Mouse (Mus musculus) forebrain, embryonic 15.5 days (tissue): ENCODE data around the gene Mmp14. TPM values are rescaled to one million over a fixed set of nuclear protein-coding genes. Genes with fewer than 3 reads are reported as not detected.
A peak's percentile ranks its signal among the peaks of the same experiment; 100 is the strongest.

ENCODE experiments used
- ATAC-seq: fragments of 200-750 bp; cut with Nextera tagmentation; replicated peaks from 2 replicates; pipeline ENCODE4 v1.8.0; 2017; ENCODE audit warnings: mild to moderate bottlenecking, moderate TSS enrichment, moderate library complexity
- H3K27ac ChIP-seq: fragments of 300-500 bp; sonication (generic); replicated peaks from 2 replicates; pipeline ENCODE4 v1.5.1; 2015; ENCODE audit warnings: mild to moderate bottlenecking, inconsistent platforms
- H3K27me3 ChIP-seq: fragments of 300-500 bp; sonication (generic); 2 replicates; pipeline ENCODE4 v1.6.1; 2015; ENCODE audit warnings: inconsistent platforms
- H3K36me3 ChIP-seq: fragments of 300-500 bp; sonication (generic); 2 replicates; pipeline ENCODE4 v1.6.1; 2015; ENCODE audit warnings: mild to moderate bottlenecking, inconsistent platforms
- H3K4me1 ChIP-seq: fragments of 300-500 bp; sonication (generic); 2 replicates; pipeline ENCODE4 v1.6.1; 2015; ENCODE audit warnings: inconsistent platforms
- H3K4me2 ChIP-seq: fragments of 300-500 bp; sonication (generic); replicated peaks from 2 replicates; pipeline ENCODE4 v1.6.1; 2015; ENCODE audit warnings: mild to moderate bottlenecking, inconsistent platforms
- H3K4me3 ChIP-seq: fragments of 300-500 bp; sonication (generic); 2 replicates; pipeline ENCODE4 v1.5.1; 2015; ENCODE audit warnings: mild to moderate bottlenecking, inconsistent platforms
- H3K9ac ChIP-seq: fragments of 300-500 bp; sonication (generic); replicated peaks from 2 replicates; pipeline ENCODE4 v1.6.1; 2015; ENCODE audit warnings: mild to moderate bottlenecking, inconsistent platforms
- H3K9me3 ChIP-seq: fragments of 300-500 bp; sonication (generic); 2 replicates; pipeline ENCODE4 v1.6.1; 2016; ENCODE audit warnings: inconsistent platforms
- WGBS: fragments of 180-500 bp; shearing (Covaris S2); methylation state at CpG from one replicate; pipeline ENCODE4 v1.1.7; 2015; ENCODE audit warnings: mixed read lengths; 5-methylcytosine and 5-hydroxymethylcytosine counted together
- polyA plus RNA-seq: library from polyadenylated mRNA; unstranded; fragments of >200 nt; fragmentation: Nextera tagmentation; extraction: Ambion mirVana; gene quantifications from 2 replicates; pipeline ENCODE4 v1.2.1, GENCODE M21; 2015

Mmp14 gene
- polyA plus RNA-seq, 1 experiment from 2014 or later = 61.7 TPM

GRCm38 (mm10) chr14:54398528-54398916 is 32.9 kb upstream of the Mmp14 start:
- H3K4me3 ChIP-seq = no peak overlapping the region
- no peak overlapping the region for H3K9ac ChIP-seq
- WGBS = 79% methylated on average over 7 of the region's 7 CpGs
- no peak overlapping the region for H3K27ac ChIP-seq
- no peak for ATAC-seq
- H3K4me2 ChIP-seq = no peak overlapping the region
- no peaks in the 10 kb centered on the region for H3K9me3 ChIP-seq
- H3K27me3 ChIP-seq = no peaks in the 10 kb centered on the region
- no peaks in the 10 kb centered on the region for H3K36me3 ChIP-seq
- H3K4me1 ChIP-seq = no peaks in the 10 kb centered on the region

- ATAC-seq = no peak
- no peaks in the 10 kb centered on the region for H3K36me3 ChIP-seq
- 74% methylated on average over 8 of the region's 8 CpGs for WGBS
- no peaks in the 10 kb centered on the region for H3K27me3 ChIP-seq
- no peak overlapping the region for H3K27ac ChIP-seq
- H3K9me3 ChIP-seq = no peaks in the 10 kb centered on the region
- H3K4me1 ChIP-seq = no peaks in the 10 kb centered on the region
- no peak overlapping the region for H3K9ac ChIP-seq
- H3K4me2 ChIP-seq = no peak overlapping the region
- no peak overlapping the region for H3K4me3 ChIP-seq
Measured at GRCm38 (mm10) chr14:54398921-54399382, 32.5 kb upstream of the Mmp14 start.

- no peaks in the 10 kb centered on the region for H3K27me3 ChIP-seq
- no peaks in the 10 kb centered on the region for H3K9me3 ChIP-seq
- H3K9ac ChIP-seq = no peak overlapping the region
- no peak for ATAC-seq
- 76% methylated on average over 3 of the region's 3 CpGs for WGBS
- no peak overlapping the region for H3K4me3 ChIP-seq
- H3K4me2 ChIP-seq = no peak overlapping the region
- no peak overlapping the region for H3K27ac ChIP-seq
- no peaks in the 10 kb centered on the region for H3K36me3 ChIP-seq
- H3K4me1 ChIP-seq = no peaks in the 10 kb centered on the region
Measured at GRCm38 (mm10) chr14:54401723-54402122, 29.7 kb upstream of the Mmp14 start.

GRCm38 (mm10) chr14:54408336-54409056 is 22.9 kb upstream of the Mmp14 start:
- H3K36me3 ChIP-seq = no peaks in the 10 kb centered on the region
- no peak overlapping the region for H3K4me3 ChIP-seq
- H3K4me2 ChIP-seq = no peak overlapping the region
- no peak overlapping the region for H3K9ac ChIP-seq
- H3K4me1 ChIP-seq = no peaks in the 10 kb centered on the region; the same call in 1 of the 2 replicates
- no peaks in the 10 kb centered on the region for H3K9me3 ChIP-seq
- ATAC-seq = no peak
- no peak overlapping the region for H3K27ac ChIP-seq
- WGBS = 76% methylated on average over 25 of the region's 25 CpGs
- no peaks in the 10 kb centered on the region for H3K27me3 ChIP-seq

GRCm38 (mm10) chr14:54409057-54409645 is 22.3 kb upstream of the Mmp14 start:
- Histone ChIP-seq H3K36me3 (no peaks in the 10 kb centered on the region), H3K27me3 (no peaks in the 10 kb centered on the region), H3K9ac (no peak overlapping the region), H3K4me1 (no peaks in the 10 kb centered on the region; the same call in 1 of the 2 replicates), H3K4me2 (no peak overlapping the region), H3K9me3 (no peaks in the 10 kb centered on the region), H3K4me3 (no peak overlapping the region), H3K27ac (no peak overlapping the region)
- WGBS = 80% methylated on average over 7 of the region's 7 CpGs
- no peak for ATAC-seq

GRCm38 (mm10) chr14:54409980-54410810 is 21.2 kb upstream of the Mmp14 start:
- Histone ChIP-seq H3K36me3 (no peaks in the 10 kb centered on the region), H3K27ac (peak overlapping the region; percentile 17), H3K27me3 (no peaks in the 10 kb centered on the region), H3K9ac (no peak overlapping the region), H3K4me2 (no peak overlapping the region), H3K9me3 (no peaks in the 10 kb centered on the region), H3K4me3 (no peak overlapping the region), H3K4me1 (no peaks in the 10 kb centered on the region; the same call in 1 of the 2 replicates)
- WGBS = 39% methylated on average over 17 of the region's 17 CpGs
- no peak for ATAC-seq

GRCm38 (mm10) chr14:54412000-54412576 is 19.3 kb upstream of the Mmp14 start:
- Histone ChIP-seq H3K27me3 (no peaks in the 10 kb centered on the region), H3K4me3 (no peak overlapping the region), H3K9me3 (no peaks in the 10 kb centered on the region), H3K4me2 (no peak overlapping the region), H3K36me3 (no peaks in the 10 kb centered on the region), H3K27ac (no peak overlapping the region), H3K9ac (no peak overlapping the region), H3K4me1 (no peaks in the 10 kb centered on the region; the same call in 1 of the 2 replicates)
- ATAC-seq = no peak
- 37% methylated on average over 9 of the region's 9 CpGs for WGBS

GRCm38 (mm10) chr14:54412629-54413170 is 18.7 kb upstream of the Mmp14 start:
- Histone ChIP-seq H3K27ac (no peak overlapping the region; the same call in 1 of the 2 replicates), H3K4me3 (no peak overlapping the region), H3K4me1 (no peaks in the 10 kb centered on the region; the same call in 1 of the 2 replicates), H3K9me3 (no peaks in the 10 kb centered on the region), H3K36me3 (no peaks in the 10 kb centered on the region), H3K4me2 (no peak overlapping the region), H3K27me3 (peaks cover 4% of the 10 kb centered on the region; the same call in 1 of the 2 replicates), H3K9ac (no peak overlapping the region)
- WGBS = 21% methylated on average over 2 of the region's 2 CpGs
- ATAC-seq = no peak

GRCm38 (mm10) chr14:54413877-54414700 is 17.3 kb upstream of the Mmp14 start:
- Histone ChIP-seq H3K9me3 (no peaks in the 10 kb centered on the region), H3K9ac (no peak overlapping the region), H3K27me3 (peaks cover 4% of the 10 kb centered on the region; the same call in 1 of the 2 replicates), H3K4me2 (no peak overlapping the region), H3K4me1 (no peaks in the 10 kb centered on the region; the same call in 1 of the 2 replicates), H3K4me3 (no peak overlapping the region), H3K36me3 (no peaks in the 10 kb centered on the region), H3K27ac (no peak overlapping the region)
- ATAC-seq = no peak
- 11% methylated on average over 18 of the region's 18 CpGs for WGBS

- 11% methylated on average over 13 of the region's 13 CpGs for WGBS
Measured at GRCm38 (mm10) chr14:54415241-54416020, 16.0 kb upstream of the Mmp14 start.

More at GRCm38 (mm10) chr14:54415241-54416020, 16.0 kb upstream of the Mmp14 start:
- H3K36me3 ChIP-seq = no peaks in the 10 kb centered on the region
- no peaks in the 10 kb centered on the region for H3K4me1 ChIP-seq
- no peak overlapping the region for H3K9ac ChIP-seq
- H3K9me3 ChIP-seq = no peaks in the 10 kb centered on the region
- peaks cover 4% of the 10 kb centered on the region; the same call in 1 of the 2 replicates for H3K27me3 ChIP-seq
- H3K4me2 ChIP-seq = no peak overlapping the region
- ATAC-seq = no peak
- H3K4me3 ChIP-seq = no peak overlapping the region
- no peak overlapping the region for H3K27ac ChIP-seq
